Mouse (Mus musculus): ENCODE results near the gene Arl8a.

- TF ChIP-seq CTCF (IDR thresholded peaks at IDR 0.05; ENCODE audit: extremely low read depth, insufficient read length, insufficient replicate concordance, low read depth, low read length) (no peak), POLR2A (IDR thresholded peaks at IDR 0.05; ENCODE audit: low read depth, low read length) (no peak)
Observed at GRCm38 (mm10) chr1:135130376-135131018, 16.1 kb upstream of the Arl8a start.
